Mouse (Mus musculus) adrenal gland, postnatal 25 days (tissue): ENCODE results near the gene Gdf2. TPM values are rescaled to one million over a fixed set of nuclear protein-coding genes. Genes with fewer than 3 reads are reported as not detected.
A peak's percentile ranks its signal among the peaks of the same experiment; 100 is the strongest.

Experiments used
- DNase-seq: peaks from one replicate; pipeline ENCODE4 v3.0.0; 2021; ENCODE audit warnings: mixed read lengths
- long read RNA-seq: library from polyadenylated mRNA; stranded (forward); transcript quantifications from one replicate; pipeline ENCODE4 v2.0.0, GENCODE M21; 2021
- total RNA-seq: library from RNA; stranded (reverse); gene quantifications from 2 replicates; pipeline ENCODE4 v1.2.3, GENCODE M21; 2021

Gdf2 gene
- not detected in 2 replicates for total RNA-seq
- long read RNA-seq, partial matches to known transcripts: 0 of 3 reads
- long read RNA-seq, other reads (novel, unspliced or antisense): 0 of 3 reads

DNA sequence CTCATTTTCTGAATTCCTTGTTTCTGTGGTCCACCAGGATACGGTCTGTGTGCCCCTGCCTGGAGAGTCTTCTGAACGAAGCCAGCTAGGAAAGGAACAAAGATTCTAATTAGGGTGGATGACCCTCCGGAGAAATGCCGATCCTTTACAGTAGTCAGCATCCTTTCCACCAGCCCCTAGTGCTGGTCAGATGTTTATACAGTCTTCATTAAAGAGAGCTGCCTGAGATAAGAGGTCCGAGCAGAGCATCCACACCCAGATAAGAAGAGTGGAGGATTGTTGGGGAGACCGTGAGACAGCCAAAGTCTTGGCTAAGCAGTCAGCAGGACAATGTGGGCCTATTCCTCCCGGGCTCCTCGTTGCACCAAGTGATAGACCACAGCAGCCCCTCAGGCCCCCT lies at the start of gene Gdf2:
Gene Gdf2, plus strand, starts transcription at position 301 of the 400 bp plus-strand sequence.
- DNase-seq: no peak

DNA sequence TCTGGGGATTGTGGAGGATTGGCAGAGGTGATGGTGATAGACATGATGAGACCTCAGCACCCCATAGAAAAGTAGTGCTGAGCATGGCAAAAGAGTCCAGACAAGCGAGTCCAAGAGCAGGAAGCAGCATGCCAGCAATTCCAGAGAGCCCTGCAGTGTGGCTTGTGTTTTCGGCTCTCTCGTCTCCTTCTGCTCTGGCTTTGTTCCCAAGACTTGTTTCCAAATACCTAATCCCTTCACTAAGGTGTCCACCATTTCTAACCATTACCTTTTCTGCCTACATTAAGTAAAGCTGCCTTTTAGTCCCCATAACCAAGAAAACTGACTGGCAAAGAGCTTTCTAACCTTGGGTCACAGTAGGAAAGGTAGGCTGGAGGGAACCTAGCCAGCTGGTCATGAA lies 49.3 kb upstream of the Gdf2 start:
- no peak for DNase-seq

DNA sequence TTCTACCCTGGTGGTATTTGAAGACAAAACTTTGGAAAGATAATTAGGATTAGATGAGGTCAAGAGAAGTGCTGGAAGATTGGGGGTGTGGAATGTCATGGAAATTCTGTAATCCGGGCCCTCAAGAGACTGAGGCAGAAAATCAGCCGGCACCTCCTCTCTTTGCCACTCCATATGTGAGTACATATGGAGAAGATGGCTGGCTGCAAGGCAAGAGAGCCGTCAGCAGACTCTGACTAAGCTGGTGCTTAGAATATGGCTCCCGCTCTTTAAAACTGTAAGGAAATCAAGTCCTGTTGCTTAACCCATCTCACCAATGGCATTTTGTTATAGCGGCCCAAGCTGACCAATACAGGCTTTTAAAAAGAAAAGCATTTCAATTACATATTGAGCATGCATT lies 45.1 kb upstream of the Gdf2 start:
- no peak for DNase-seq

DNA sequence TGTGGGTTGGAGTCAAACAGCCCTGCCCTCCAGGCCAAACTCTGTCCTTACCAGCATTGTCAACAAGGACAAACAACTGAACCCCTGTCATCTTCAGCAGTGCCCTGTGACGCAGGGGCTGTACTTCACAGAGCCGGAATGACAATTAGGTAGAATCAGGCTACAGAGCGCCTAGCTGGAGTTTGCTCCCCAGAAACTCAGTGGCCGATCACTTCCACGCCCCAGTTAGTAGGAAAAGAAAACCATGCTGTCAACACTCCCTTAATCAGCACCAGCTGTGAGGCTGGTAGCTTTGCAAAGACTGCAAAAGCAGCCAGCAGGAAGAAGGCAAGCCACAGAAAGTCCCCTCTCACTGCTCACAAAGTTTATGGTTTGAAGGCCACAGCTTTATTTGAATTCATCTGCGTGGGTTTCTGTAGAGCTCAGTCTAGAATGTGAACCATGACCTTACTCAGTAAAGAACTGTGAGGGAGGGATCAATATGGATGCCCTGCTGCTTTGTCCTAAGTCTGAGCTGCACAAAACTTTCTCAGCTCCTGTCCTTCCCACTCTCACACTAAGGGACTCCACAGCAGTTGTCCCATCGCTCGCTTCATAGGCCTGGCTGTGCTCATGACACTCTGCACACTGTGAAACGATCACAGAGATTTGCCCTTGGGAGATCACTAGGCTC lies 44.1 kb upstream of the Gdf2 start:
- DNase-seq: no peak

DNA sequence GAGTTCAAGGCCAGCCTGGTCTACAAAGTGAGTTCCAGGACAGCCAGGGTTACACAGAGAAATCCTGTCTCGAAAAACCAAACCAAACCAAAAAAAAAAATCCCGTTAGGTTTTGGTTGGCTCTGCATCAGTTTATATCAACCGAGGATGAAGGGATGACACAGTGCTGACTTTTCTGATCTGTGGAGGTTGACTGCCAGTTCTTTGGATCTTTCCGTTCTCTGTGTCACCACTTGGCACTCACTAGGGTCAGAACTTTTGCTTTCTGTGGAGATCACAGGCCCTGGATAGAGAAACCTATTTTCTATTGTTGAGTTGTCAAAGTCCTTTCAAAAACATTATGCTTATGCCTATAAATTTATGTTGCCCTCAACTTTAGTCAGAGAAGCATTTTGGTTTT lies 38.1 kb upstream of the Gdf2 start:
- no peak for DNase-seq

DNA sequence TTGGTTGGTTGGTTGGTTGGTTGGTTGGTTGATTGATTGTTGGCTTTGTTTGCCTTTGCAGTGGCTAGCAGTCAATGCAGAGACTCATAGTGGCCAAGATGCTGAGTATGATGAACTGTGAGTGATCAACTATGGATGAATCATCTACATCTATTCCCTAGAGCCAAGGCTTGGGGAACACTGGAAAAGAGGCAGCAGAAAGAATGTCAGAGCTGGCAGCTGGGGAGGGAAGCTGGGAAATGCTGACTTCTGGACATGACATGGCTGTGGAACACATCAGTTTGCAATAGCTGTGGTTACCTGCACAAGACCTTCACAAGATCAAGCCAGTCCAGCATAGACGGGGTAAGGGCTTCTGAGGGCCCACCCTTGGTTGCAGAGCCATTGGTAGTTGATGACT lies 37.6 kb upstream of the Gdf2 start:
- no peak for DNase-seq

DNA sequence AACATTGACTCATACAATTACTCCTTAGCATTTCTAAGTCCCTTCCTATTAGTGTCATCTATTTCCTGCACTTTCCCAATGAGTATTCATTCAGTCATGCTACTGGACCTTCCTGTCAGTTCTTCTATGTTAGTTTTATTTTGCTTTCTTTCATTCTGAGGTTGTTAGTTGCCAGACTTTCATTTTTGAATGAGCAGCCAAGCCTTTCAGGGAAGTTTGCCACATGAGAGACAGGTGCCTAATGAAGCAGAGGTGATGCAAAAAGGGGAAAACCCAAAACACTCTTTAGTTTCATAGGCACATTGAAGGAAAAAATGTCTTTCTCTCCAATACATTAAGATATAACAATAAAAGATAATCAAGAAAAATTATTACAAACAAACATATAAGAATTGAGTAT lies 36.0 kb upstream of the Gdf2 start:
- DNase-seq: no peak

DNA sequence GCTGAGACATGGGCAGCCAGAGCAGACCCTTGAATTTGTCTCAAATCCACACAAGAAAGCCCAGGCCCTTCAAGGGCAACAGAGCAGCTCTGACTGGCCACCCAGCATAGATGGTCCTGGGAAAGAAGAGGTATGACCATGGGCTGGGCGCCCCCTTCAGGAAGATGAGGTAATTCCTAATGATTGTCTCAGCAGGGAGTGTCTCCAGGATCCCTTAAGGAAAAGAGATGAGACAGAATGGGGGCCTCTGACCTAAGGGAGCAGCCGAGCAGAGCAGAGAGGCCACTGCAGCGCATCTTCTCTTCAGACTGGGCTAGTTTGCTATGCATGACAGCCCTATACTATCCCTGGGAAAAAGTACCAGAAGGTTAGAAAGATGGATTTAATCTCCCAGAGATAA lies 27.1 kb upstream of the Gdf2 start:
- peak; percentile 68 for DNase-seq

DNA sequence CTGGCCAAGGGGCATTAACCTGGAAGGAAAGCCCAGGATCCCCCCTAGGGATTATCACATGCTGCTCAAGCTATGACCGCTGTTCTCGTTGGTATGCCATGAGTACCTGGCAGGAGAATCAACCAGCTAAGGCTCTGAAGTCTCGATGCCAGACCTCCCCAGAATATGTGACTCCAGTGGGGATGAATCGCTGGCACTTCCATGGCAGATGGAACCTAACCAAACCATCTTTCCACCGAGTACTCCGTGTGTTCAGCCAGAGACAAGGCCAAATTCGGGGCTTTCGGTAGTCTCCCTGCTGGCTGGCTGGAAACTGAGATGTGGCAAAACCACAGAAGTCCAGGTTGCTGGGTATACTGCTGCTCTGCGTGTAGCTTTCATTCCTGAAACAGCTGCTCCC lies 26.6 kb upstream of the Gdf2 start:
- no peak for DNase-seq

DNA sequence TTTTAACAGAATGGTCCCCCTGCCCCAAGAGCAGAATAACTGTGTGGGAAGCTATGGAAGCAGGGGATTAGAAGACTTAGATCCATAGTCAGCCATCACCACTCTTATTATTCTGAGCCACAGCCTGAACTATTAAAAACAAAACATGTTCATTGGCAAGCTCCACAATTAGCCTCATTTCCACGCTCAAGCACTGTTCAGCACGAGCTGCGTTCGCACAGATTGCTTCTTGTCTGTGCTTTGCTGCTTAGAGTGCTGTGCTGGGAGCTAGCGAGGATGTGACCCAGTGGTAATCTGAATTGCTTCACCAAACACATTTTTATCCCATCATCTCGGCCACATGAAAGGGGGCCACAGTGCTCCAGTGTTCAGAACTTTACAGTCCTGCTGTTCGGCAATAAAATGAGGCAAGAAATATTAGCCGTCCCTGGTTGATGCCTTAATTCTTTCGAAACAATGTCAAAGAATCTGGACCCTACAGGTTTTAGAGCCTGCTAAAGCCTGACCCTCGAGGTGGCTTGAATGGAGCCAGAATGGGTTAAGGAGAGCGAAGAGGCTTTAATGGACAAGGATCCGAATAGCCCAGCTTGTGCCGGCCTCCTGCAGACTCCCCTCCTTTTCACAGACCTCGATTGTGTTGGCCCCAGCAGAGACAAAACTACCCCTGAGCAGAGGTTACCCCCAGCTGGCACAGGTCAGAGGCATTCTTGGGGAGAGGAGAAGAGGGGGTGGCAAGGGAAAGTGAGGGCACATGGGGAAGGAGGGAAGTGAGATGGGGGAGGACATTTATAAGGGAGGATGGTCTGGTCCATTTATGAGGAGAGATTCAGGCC lies 19.9 kb upstream of the Gdf2 start:
- DNase-seq: no peak

DNA sequence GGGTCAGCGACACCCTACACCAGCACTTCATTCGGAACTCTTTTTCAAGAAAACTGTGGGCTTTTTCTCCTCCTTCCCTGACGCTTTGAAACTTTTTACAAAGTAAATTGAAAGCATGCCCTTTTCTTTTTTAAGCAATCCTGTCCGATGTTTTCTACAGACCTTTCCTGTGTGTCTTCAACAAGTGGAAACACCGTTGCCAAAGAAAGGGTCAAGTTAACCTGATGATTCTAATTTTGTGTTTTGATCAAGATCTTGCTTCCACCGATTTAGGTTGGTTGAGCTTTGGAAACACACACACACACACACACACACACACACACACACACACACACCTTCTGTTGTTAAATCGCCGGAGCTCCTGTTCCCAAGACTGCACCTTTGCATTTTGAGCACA lies 18.1 kb upstream of the Gdf2 start:
- DNase-seq: no peak

DNA sequence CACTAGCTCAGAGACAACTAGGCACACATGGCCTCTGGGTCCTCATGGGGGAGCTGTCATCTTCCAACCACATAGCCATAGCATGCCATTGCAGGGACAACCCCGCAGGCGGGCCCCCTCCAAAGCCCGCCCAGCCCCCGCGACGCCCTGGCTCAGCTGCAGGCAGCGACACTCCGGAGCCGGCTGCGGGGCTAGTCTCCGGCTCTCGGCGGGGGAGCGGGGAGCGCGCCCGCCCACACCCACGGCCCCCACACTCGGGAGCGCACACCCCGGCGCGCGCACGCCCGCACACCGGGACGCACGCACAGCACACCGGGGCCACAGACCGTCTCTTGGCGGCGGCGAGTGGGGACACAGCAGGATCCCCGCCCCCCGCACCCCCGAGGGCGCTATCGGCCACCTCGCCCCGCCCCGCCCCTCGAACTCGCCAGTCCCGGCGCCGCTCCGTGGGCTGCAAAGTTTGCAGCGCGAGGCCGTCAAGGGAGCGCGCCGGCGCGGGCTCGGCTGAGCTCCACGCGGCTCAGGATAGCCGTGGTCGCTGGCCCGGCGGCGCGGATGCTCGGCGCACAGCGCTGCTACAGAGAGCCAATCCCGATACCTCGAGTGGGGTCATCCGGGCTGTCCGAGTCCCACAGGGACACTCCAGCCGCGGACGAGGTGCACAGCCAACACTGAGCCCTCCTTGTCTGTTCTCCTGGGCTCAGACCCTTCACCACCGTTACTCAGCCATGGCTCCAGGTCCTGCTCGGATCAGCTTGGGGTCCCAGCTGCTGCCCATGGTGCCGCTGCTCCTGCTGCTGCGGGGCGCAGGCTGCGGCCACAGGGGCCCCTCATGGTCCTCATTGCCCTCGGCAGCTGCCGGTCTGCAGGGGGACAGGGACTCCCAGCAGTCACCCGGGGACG lies 17.4 kb upstream of the Gdf2 start, which contains the start of gene Gdf10:
Gene Gdf10, plus strand, starts transcription at position 420 of the 903 bp plus-strand sequence.
- DNase-seq: peak; percentile 36

DNA sequence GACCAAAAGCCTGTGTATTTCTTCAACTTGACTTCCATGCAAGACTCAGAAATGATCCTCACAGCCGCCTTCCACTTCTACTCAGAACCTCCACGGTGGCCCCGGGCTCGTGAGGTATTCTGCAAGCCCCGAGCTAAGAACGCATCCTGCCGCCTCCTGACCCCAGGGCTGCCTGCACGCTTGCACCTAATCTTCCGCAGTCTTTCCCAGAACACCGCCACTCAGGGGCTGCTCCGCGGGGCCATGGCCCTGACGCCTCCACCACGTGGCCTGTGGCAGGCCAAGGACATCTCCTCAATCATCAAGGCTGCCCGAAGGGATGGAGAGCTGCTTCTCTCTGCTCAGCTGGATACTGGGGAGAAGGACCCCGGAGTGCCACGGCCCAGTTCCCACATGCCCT lies 9.0 kb upstream of the Gdf2 start:
- DNase-seq: no peak

DNA sequence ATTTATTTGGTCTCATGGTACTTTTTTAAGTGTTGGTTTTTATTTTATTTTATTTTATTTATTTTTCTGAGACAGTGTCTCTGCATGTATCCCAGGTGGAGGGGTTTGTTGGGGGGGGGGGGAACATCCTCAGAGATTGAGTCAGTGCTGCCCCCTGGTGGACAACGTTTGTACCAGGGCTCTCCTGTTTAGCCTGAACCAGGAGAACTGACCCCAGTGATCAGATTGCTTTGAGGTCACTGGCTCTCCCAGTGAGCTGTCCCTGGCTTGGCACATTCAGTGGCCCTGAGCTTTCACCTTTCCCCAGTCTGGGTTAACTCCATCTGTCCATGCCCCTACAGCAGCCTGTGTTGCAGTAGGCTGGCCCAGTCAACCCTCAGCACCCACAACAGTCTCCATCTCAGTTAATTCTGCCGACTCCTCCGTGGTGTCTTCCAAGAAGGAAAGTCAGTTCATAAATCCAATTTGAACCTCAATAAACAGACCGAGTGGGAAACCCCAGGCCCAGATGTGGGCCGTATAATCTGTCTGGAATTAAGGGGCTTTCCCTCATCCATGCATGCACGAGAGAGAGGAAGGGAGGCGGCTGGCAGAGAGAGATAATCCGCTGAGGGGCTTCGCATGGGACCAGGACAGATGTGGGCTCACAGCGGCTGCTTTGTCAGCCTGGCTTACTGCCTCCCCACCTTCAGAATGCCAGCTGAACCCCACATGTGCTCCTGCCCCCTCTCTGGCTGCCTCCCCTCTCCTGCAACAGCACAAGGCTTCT lies 7.7 kb upstream of the Gdf2 start:
- peak; percentile 83 for DNase-seq

DNA sequence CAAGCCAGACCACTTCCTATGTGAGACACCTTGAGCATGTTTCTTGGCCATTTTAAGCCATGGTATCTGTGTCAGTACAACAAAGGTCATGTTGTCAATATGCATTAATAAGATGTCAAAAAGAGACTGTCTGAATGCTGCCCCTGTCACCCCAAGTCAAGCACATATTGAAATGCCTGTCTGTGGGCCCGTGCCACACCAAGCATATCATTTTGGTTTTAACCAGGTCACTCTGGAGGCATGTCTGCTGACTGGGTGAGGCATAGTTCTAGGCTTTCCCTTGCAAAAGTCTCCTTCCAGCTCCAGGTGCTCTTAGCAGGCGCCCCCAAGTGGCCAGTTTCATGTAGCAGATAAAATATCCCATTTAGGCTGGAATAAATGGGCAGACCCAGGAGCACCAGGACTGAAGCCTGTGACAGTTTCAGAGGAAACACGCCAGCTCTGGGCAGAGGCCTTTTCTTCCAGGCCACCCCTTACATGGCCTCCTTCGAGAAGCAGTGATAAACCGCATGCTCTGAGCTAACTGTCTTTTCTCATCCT lies 7.0 kb upstream of the Gdf2 start:
- peak; percentile 62 for DNase-seq

DNA sequence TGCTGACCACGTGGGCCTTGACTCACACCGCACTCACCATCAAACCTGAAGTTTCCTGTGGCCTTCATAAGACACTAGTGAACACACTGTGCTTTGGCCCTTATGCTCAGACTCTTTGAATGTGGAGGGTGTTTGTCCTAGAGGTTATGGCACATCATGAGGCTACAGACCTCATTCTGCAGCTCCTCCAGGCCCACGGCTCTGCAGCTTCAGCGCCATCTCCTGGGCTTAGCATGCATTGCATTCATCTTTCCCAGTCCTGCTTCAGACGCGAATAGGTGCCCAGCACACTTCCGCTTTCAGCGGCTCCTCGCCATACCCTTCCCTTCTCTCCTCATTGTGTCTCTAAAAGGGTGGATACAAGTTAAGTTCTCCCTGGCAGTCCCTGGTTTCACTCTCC lies 1.7 kb upstream of the Gdf2 start:
- peak; percentile 63 for DNase-seq

DNA sequence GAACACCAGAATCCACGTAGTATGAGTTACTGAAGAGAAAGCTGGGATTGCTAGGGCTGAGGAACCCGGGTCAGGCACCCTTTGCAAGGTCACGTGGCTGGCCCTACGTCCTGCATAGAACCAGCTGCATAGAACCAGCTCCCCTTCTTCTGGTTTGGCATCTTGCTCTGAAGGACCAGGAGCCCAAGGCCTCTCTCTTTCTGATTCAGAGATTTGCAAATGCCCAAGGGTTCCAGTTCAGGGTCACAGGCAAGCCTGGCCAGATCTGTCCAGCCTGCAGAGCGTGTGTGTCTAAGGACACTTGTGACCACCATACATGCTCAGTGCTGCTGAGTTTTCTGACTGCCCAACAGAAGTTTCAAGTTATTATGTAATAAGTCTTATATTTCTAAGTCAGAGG lies 1.4 kb downstream of the Gdf2 start:
- peak; percentile 42 for DNase-seq

DNA sequence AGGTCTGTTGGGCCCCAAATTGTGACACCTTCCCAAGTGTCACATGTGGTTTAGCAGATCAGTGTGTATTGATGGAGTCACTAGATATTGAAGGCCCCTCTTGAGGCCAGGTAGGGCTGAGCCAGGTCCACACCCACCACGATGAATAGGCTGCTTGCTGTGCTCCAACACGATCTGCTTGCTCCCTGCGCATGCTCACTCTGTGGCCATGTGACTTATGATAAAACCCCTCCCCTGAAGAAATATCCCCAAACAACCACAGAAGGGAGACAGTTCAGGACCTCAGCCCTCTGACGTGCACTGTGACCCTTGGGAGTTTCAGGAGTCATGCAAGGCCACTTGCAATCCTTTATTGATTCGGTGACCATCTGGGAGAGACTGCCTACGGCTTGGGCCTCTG lies 5.3 kb downstream of the Gdf2 start:
- no peak for DNase-seq

DNA sequence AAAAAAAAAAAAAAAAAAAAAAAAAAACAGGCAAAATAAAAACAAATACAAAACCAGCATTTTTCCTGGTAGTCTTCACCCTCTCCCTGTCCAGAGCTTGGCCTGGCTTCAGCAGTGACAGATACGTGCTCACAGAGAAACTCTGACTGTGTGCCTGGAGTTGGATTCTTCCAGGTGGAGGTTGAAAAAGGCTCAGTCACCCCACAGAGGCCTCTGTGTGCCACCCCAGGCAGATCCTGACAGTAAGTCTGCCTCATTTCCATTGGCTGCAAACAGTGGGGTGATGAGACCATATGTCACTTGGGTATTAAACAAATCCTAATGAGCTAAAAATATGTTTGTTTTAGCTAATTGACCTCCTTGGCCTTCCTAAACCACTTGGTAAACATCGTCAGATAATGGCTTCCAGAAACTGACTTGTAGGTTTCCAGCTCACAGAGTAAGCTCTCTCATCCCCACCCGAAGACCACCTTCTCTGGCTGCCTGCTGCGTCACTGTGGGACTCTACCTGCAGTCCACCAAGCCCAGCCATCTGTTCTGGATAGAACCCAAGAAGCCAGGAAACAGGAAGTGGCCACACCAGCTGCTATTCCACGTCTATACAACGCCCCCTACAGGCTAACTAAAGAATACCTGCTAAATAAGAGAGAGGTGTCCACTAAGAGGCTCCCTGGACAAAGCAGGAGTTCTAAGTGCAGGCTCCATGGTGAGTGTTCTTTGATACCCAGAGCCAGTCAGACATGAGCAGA lies 11.6 kb downstream of the Gdf2 start:
- no peak for DNase-seq

DNA sequence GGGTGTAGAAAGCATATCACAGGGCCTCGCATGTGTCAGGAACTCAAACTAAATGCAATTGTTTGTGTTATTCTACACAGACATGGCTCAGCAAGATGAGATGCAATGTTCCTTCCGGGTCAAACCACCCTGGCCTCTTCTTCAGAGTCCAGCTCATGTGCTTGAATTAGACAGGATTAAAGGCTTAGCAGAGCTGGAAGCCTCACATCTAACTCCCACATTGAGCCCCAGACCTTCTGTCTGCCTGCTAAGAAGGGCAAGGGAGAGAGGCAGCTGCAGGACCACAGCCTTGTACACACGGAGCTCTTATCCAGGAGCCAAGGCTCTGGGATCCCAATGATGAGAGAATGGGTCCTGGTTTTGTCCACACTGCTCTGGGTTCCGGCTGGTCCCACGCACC lies 12.9 kb downstream of the Gdf2 start, which contains the start of gene Rbp3:
Gene Rbp3, plus strand, starts transcription at position 243 of the 400 bp plus-strand sequence.
- DNase-seq: no peak

DNA sequence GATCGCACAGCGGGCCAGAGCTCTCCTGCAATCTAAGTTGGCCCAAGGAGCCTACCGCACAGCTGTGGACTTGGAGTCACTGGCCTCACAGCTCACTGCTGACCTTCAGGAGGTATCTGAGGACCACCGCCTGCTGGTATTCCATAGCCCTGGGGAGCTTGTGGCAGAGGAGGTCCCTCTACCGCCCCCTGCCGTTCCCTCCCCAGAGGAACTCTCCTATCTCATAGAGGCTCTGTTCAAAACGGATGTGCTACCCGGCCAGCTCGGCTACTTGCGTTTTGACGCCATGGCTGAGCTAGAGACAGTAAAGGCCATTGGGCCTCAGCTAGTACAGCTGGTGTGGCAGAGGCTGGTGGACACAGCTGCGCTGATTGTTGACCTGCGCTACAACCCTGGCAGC lies 15.2 kb downstream of the Gdf2 start:
- DNase-seq: no peak
